Mouse (Mus musculus) cerebellum, postnatal 10 days (tissue): ENCODE data around the gene Igsf9b.

ENCODE experiments used
- DNase-seq, 2 experiments: peaks; one replicate each; pipeline ENCODE4 v3.0.0; 2021; ENCODE audit warnings: mixed read lengths in 2 of 2

The Igsf9b gene

DNA sequence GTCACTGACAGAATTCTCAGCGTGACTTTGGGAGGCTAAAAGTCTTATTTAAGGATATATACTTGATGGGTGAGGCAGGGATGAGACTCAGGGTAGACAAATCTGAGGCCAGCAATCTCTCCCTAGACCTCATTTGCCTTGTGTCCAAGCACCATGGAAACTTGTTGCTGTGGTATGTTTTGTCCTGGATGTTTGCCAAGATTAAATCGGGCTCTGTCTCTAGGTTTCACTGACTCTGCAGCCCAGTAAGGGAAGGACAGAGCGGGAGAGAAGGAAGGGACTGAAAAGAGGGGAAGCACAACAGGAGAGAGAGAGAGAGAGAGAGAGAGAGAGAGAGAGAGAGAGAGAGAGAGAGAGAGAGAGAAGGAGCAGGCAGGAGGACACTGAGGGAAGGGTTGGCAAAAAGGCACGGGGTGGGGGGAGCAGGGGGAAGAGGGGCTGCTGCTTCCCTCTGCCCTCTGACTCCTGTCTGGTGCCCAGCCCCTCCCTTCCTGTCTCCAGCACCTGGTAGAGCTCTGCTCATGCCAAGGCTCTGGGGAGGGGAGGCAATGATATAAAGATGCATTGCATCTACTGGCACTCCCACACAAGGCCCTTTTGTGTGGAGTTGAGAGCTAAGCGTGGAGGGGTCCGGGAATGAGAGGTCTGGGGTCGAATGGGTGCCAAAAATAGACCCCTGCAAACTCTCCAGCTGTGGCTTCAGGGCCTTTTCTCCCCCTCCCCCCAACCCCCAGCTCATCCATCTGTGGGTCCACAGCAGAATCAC is 9.3 kb upstream of the Igsf9b start:
- DNase-seq: peak; percentile 45 to 48

DNA sequence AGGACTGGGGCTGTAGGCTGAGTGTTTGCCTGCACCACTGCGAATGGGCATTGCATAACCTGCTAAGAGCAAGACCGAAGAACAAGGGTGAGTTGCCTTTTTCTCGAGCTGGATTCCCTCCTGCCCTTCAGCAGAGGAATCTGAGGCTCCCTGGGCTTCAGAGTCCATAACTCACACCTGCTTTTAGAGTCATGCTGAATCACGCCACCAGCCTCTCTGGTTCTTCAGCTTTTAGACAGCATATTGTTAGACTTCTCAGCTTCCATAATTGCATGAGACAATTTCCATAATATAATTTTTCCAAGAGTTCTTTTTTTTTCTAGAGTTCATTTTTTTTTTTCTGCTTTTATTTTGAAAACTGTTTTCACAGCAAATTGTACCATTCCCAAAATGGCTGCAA is 4.6 kb upstream of the Igsf9b start:
- DNase-seq: no peak

DNA sequence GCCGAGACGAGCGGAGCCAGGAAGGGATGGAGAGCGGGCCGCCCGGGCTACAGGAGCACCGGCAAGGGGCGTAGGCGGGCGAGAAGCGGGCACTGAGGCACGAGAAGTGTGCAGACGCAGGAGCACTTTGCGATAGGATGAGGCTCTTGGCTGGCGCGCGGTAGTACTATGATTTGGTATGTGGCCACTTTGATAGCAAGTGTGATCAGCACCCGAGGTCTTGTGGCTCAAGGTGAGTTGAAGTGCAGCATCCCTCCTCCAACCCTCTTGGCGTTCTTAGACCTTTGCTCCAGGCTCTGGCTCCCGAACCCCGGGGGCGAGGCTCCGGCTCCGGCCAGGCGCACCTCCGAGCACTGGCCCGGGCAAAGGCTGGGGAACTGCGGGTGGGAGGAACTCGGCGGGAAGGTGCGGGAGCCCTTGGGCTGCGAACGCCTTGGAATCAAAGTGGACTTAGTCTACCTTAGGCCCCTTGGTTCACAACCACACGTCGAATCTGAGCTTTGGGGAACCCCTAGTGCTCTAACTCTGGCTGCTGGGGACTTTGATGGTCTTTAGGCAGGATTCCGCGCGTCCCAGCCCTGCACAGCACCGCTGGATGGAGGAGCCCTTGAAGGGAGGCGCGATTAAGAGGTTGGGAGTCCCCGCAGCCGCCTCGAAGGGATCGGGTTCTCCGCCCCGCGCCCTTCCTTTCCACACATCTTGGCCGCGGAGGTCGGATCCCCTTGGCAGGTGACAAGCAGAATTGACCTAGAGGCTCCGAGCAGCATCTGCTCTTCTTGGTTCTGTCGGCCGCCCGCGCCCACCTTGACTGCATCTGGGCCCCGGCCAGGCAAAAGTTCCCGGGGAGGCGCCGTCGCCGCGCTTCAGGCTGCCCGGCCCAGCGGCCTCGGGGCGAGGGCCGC is 533 bp downstream of the Igsf9b start:
- DNase-seq: peak; percentile 64 to 66

DNA sequence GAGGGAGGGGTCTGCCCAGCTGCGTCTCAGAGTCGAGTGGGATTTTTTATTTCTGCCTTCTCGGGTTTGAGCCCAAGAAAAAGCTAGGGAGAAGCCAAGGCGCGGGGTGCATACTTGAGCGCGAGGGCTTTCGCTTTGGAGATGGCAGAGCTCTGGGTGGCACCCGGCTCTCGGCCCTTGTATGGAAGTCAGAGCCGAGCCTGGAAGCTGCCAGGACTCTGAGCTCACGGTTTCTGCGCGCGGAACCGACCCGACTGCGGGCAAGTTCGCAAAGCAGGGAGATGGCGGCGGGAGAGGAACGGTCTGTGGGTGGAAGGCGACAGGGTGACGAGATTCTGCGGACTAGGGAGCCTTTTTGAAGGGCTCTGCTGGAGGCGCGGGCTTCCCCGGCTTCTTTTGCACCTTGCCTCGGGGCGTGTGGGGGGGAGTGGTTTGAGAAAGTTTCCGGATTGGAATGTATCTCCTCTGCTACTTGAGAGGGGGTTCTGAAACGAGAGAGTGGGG is 1.2 kb downstream of the Igsf9b start:
- peak; percentile 63 to 70 for DNase-seq

DNA sequence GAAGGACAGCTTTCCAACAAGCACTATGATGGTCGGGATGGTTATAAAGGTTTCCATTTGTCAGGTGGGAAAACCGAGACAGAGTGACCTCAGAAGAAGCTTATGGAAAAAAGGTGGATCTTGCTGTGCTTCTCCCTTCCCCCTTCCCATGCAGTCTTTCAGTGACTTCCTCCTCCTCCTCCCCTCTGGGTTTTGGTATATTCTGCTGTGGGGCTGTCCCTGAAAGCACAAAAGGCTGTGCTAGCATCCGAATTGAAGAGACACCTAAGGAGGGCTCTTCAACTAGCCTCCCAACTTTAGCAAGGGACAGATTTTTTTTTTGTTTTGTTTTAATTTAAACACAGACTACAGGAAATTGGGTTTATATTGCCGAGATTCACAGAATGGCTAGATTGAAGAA is 1.7 kb downstream of the Igsf9b start:
- peak in 1 of 2 experiments; percentile 30 for DNase-seq

DNA sequence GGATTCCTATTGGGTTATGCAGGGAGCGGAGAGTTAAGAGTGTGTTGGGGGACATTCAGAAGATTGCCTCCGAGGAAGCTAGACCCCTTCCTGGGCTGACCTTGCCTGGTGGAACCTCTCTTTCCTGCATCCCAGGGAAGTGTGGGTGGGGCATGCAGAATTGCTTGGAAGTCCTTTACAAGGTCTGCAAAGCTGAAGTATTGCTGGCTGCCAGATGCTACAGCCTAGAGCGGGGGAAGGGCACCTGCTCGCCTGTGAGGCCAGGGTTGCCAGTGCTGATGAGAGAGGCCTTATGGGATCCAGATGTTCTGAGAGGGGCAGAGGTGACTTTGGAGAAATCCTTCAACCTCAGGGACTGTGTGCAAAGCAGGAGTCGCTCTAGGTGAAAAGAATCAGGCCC is 2.5 kb downstream of the Igsf9b start:
- peak in 1 of 2 experiments; percentile 36 for DNase-seq

DNA sequence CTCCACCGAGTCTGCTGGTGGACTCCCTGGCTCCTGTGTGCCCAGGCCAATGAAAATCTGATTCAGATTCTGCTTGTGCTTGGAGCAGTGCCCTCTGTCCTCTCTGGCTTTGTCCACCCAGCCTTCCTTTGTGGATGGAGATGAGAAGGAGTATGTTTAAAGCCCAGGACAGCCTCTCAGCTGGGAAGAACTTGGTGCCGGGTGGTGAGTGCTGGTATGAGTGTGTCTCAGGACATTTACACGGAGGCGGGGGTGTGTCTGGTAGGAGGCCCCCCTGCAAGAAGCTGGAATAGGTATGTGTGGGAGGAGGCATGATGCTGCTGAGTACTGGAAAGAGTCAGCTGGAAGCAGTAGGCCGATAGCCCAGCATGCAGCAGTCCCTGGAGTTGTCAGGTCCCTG is 3.3 kb downstream of the Igsf9b start:
- peak in 1 of 2 experiments; percentile 27 for DNase-seq

DNA sequence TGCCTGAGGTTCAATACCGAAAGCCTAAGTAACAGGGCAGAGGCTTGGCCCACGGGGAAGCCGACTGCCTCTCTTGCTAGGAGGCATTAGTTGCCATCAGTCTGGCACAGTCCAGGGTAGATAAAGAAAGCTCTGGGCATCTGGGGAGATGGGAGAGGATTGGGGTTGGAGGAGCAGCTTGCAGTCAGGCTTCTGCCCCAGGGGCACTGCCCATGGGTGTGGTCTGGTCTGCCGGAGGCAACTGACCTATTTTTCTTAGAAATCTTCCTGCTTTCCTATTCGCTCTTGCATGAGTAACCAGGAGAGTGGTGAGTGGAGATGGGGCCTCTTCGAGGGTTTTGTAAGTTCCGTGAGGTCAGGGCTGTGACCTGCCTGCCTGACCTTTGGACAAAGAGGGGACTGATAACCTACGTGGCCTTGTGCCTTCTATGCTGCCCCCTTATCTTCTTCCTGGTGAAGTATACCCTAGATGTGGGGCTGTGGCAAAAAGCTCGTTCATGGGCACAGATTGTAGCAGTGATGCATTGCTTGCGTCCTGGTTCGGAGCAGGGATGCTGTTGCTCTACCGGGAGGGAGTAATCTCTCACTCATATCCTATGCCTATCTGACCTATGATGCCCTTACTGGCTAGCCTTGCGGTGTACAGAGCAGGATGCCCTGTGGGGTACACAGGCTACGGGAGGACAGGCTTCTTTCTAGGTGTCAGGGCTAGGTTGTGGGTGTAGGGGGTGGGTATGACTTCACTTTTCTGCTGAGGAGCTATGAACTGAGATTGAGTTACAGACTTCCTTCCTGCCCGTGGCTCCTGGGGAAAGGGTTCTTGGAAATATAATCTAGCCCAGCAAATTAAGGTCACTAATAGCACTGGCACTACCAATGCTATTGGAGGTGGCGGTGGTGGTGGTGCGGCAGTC is 4.8 kb downstream of the Igsf9b start:
- peak in 1 of 2 experiments; percentile 25 for DNase-seq

DNA sequence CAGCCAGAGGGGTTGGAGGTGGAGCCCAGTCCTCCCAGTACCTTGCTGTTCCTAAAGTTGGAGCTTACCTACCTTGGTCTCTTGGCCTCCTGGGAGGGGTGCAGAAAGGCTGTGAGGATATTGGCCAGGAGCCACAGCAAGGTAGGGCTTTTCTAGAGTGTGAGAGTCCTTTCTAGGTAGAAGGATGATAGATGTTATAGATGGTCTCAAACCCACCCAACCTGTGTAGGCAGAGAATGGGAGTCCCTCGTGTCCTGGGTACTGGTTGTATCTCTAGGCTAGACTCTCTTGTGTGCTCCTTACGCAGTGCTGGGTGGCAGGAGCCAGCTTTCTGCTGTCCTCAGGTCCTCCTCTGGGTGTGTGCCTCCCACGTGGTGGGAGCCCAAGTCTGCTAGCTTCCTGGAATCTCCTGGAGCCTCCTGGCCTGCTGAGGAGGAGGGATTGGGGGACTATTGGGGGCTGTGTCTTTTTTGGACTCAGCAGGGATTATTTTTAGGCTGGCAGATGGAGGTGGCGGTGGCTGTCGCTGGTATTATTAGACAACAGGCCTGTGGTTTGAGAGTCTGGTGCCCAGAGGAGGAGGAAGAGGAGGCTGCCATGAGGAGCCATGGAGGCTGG is 5.6 kb downstream of the Igsf9b start:
- no peak for DNase-seq

DNA sequence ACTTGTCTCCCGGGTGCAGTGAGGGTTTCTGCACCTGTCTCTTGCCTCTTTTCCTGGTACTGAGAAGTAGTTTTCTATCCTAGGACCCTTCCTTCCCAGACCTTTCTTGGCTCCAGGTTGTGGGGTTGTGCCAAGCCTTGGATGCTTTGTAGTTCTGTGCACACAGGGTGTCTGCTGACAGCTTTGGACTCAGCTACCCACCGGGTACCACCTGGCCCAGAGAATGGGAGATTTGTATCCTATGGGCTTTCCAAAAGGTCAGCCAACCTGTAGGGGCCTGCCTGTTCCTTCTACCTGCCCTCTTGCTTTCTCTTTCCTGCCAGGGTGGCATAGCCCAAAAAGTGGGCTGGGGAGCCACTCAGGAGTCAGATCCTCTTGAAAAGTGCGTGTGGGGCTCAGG is 6.5 kb downstream of the Igsf9b start:
- DNase-seq: peak; percentile 69 to 83

DNA sequence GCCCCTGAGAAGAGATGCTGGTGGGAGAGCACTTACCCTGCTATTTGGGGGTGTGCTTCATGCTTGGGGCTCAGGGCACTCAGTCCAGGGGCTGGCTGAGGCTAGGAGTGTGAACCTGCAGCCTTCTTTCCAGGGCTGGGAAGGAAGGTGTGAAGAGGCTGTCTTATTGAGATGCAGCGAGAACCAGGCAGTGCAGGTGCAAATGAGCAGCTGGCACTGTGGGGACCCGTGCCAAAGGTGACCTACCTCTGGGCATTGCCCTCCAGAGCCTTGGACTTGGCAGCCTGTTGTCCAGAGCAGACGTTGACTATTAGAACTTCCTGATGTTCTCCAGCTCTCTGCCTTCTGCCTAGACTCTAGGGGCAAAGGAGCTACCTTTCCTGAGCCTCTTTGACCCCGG is 7.6 kb downstream of the Igsf9b start:
- DNase-seq: peak; percentile 52 to 55

DNA sequence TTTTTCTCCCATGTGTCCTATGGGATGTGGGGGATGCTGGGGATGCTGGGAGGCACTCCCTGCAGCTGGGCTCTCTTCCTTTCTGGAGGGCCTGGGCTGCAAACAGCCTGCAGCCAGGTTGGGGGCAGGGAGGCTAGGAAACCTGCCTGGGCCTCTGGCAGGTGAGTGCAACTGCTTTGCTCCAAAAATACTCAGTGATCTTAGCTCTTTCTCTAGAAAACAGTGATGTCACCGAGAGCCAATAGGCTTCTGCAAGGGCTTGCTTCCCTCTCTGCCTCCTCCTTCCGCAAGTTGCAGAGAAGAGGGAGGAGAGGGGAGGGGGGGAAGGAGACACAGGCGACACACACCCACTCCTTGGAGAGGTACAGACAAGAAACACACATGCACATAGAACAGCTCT is 8.3 kb downstream of the Igsf9b start:
- DNase-seq: peak; percentile 64 to 67

DNA sequence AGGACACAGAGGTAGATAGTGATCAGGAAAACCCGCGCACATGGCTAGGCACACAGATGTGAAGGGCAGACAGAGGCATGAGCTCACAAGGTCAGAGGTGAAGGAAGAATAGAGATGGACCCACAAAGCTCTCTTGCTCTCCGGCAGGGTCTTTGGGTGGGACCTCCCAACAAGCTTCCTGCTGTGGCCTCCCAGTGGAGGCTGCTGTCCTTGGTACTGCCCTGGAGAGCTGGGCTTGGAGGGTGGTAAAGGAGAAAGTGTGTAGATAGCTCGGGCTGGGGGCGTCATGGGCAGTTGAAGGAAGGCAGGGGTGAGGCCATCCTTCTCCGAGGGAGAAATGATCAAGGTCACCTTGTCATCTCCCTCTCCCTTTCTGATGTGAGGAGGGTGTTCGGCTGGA is 9.0 kb downstream of the Igsf9b start:
- no peak for DNase-seq

DNA sequence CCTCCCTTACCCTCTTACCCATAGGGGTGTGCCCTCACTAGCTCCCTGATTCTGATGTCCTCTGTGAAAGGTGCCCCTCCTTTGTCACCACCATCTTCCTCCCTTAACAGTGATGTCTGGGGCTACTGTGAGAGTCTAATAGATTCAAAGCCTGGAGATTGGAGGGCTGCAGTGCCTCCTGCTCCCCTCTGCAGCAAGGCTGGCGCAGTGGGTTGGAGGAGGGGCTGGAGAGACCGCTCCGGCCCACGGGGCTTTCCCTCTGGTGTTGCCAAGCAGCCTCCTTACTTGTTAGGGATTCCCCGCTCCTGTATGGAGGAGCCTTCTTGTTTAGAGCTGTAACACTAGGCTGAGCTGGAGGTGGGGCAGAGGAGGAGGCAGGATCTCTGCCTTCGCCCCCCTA is 9.6 kb downstream of the Igsf9b start:
- peak; percentile 78 to 79 for DNase-seq

DNA sequence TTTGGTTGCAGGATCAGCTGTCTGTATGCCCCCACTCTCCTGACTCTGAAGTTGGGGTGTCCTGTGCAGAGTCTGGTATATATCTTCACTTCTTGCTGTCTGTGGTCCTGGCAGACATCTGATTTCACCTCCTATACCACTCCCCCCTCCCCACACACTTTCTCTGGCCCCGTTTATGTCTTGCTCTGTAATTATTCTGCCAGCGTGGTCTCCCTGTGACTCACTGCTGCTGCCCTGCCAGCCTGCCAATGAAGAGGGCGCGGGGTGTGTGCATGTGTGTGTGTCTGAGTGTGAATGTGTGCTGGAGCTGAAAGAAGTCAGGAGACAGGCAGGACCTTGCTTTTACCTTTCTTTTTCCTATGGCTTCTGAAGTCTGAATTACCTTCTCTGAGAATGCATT is 11.0 kb downstream of the Igsf9b start:
- DNase-seq: peak; percentile 53 to 64

DNA sequence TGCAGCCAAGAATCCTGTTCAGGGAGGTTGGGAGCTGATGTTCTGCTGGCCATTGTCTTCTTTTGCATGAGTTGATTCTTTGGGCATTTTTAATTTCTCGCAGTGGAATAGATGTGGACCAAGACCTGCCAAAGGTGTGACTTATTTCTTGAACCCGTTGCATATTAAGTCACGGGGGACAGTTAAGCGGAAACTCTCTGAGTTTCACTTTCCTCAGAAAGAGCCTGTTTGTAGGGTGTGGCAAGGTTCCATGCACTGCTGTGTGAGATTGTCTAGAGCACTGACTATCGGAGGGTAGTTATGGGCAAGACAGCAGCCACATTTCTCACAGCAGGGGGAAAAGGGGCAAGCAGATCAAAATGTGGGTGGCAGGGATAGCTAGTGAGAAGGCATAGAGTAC is 14.4 kb downstream of the Igsf9b start:
- DNase-seq: no peak

DNA sequence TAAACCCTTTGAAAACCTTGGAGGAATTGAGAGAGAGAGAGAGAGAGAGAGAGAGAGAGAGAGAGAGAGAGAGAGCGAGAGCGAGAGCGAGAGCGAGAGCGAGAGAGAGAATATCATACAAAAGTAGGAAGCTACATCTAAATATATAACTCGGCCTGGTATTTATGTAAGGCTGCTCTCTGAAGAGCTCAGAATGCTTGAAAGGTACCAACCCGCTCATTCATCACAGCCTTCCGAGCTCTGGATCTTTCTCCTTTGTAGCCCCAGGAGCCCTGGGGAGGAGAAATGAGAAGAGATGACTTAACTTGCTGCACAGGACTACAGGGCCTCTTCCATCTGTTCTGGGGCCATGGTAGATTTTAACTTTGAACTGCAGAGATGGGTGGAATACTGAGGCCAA is 22.3 kb downstream of the Igsf9b start:
- DNase-seq: no peak

DNA sequence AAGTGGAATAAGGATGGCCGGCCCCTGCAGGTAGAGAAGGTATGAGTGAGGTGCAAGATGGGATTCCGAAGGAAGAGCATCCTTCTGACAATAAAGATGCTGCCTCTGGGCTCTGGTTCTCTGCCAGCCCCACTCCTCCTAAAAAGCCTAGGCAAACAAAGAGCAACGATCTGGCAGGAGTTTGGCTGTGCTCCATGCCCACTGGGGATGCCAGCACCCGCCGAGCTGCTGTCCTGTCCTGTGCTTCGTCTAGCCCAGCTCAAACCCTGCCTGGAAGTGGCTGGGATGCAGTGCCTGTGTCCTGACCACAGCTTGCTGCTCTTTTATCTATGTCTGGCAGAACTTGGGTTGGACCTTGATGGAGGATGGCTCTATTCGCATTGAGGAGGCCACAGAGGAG is 23.3 kb downstream of the Igsf9b start:
- DNase-seq: peak; percentile 69 to 81

DNA sequence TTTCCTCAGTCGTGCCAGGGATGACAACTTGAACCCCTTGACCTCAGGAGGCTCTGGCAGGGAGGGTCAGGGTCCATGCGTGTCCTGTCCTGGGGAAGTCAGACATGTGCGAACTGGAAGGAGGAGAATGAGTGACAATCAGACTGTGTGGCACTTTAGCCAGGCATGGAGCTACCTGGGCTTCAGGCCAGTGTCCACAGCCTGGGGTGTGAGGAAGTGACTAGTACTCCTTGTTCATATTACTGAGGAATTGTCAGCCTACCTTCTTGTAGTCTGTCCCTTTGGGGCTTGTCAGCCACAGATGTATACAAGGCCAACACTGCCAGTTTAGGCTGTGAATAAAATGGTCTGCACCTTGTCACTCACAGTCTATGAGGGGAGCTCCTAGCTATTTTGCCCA is 24.4 kb downstream of the Igsf9b start:
- DNase-seq: peak; percentile 39 to 43

DNA sequence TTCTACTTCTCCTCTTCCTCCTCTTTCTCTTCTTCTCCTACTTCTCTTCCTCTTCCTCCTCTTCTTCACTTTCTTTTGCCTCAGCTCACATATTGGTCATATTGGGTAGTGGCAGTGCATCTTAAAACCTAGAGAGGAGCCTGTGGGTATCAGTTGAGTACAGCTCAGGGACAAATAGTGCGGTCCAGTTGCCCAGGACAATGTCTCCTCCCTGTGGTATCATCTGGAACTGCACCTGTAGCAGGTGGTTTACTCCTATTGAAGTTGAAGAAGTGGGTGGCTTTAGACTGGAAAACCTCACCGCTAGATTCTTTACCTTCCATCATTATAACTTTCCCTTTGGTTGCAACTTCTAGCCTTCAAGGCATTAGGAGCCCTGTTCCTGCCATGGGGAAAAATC is 26.9 kb downstream of the Igsf9b start:
- DNase-seq: peak; percentile 88 to 91

DNA sequence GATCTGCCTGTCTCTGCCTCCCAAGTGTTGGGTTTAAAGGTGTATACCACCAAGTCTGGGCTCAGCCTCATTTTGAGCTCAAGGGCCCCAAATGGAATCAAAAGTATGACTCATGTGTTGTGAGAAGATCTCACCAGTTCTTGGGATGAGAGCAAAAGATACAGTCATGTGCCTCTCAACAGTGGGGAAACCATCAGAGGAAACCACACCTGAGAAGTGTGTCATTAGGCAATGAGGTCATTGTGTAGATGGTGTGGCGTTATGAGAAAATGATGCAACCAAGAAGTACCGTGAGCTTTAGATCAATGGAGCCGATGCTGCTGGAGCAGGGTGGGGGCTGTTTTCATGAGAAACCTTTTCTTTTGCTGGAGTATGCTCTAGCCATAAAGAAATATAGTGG is 28.6 kb downstream of the Igsf9b start:
- no peak for DNase-seq

DNA sequence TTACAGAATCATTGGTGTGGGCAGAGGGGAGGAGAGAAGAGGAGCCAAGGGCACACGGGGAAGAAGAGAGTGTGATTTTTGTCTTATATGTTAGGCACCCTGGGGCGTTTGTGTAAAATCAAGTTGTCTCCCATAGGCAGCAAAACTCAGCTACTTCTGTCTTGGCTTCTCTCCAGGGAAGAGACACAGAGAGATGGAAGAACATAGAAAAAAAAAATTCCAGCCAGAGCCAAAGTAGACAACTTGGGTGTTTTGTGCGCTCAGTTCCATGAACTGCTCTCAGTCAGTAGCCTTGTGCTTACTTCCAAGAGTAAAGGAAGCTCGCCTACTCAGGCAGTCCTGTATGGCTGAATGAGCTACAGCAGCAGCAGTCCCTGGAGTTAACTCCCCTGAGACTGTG is 31.4 kb downstream of the Igsf9b start:
- no peak for DNase-seq
